Mouse (Mus musculus): ENCODE results near the gene Rbms3.

GRCm38 (mm10) chr9:116848166-116848565, 781.5 kb downstream of the Rbms3 start:
- TF ChIP-seq HCFC1 (IDR thresholded peaks at IDR 0.05; ENCODE audit: borderline replicate concordance, insufficient read depth, low read length) (no peak), MAFK (IDR thresholded peaks at IDR 0.05; ENCODE audit: insufficient read depth, low read depth, low read length) (no peak), ZNF384 (IDR thresholded peaks at IDR 0.05; ENCODE audit: low read depth, low read length) (no peak), ZC3H11A (IDR thresholded peaks at IDR 0.05; ENCODE audit: borderline replicate concordance, low read depth, low read length) (no peak), CHD2 (IDR thresholded peaks at IDR 0.05; ENCODE audit: low read depth, low read length) (no peak)

Measured in ES-E14 (cell line).